Mouse (Mus musculus) neutrophil, adult 5-6 weeks (primary cell): Measurements from ENCODE around the gene Tomt. TPM values are rescaled to one million over a fixed set of nuclear protein-coding genes. Genes with fewer than 3 reads are reported as not detected.

Source experiments
- ATAC-seq: fragments of 151-379, 151-347 bp; 2 replicates; pipeline ENCODE4 v1.8.0; 2017; ENCODE audit warnings: mild to moderate bottlenecking, moderate TSS enrichment; ENCODE audit not compliant: insufficient number of reproducible peaks, poor library complexity, low FRiP score, severe bottlenecking; ENCODE audit errors: extremely low read depth
- total RNA-seq: library from RNA; stranded (forward); fragments of 200-1000 nt; gene quantifications from 2 replicates; pipeline ENCODE4 v1.2.3, GENCODE M21; 2017

Gene Tomt
- total RNA-seq, 1 experiment from 2014 or later = not detected

DNA sequence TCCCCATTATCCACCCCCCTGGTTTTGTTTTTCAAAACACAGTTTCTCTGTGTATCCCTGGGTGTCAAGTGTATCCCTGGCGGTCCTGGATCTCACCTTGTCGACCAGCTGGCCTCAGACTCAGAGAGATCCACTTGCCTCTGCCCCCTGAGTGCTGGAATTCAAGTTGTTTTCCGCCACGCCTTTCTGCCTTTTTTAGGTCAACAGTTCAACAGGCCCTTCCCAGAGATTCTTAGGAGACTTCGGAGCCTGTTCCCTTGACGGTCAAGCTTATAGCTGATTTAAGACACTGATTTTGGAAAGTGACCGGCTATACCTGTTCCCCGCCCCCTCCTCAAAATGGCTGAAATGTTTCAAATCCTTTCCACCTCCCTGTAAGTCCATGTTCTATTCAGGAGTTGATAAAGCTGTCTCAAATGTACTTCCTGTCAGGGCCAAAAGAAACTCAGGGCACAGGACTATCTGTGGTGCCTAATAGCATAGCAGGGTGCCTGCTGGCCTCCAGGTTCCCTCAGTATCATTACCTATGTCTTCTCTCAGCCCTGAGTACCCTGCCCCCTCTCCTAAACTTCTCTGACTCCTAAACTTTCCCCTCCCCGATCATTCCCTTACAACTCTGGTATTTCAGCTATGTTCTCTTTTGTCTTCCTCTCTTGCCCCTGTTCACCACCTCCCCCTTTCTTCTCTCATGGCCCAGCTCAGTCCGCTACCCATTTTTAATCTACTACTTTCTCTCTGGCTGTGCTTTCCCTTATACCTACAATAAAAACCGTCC lies 39.5 kb downstream of the Tomt start:
- no peak for ATAC-seq

DNA sequence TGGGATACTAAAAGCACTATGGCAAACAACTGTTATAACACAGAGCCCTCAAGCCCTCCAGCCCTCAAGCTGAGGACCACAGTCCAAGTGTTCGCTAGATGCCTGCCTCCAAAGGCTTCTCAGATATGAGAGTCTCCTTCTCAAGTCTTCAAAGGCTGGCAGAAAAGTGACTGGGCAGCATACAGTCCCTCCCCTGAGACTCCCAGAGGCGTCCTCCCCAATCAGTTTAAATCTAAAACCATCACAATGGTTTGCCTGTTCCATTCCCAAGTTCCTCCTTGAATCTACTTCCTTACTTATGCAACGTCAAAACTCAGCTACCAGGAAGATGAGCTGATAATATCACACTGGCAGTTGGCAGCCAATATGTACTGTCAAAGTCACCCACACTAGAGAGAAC lies 42.7 kb downstream of the Tomt start, which contains the start of gene Anapc15:
TSS of gene Anapc15 (plus strand) at position 301 of the 400 bp plus-strand sequence.
- ATAC-seq = no peak

- ATAC-seq = no peak
These were observed 43.9 kb downstream of the Tomt start for GRCm38 (mm10) chr7:101862291-101862690.

DNA sequence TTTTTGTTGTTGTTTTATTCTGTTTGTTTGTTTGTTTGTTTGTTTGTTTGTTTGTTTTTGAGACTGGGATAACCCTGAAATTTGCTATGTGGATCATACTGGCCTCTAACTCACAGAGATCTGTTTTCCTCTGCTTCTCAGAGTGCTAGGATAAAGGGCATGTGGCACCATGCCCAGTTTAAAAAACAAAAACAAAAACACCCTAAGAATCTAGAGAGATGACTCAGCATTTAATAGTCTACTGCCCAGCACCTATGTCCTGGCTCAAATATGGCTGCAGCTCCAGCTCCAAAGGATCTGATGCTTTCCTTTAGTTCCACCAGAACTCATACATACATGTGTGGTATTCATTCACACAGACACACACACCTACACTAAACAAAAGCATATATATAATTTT lies 45.2 kb downstream of the Tomt start:
- no peak for ATAC-seq

DNA sequence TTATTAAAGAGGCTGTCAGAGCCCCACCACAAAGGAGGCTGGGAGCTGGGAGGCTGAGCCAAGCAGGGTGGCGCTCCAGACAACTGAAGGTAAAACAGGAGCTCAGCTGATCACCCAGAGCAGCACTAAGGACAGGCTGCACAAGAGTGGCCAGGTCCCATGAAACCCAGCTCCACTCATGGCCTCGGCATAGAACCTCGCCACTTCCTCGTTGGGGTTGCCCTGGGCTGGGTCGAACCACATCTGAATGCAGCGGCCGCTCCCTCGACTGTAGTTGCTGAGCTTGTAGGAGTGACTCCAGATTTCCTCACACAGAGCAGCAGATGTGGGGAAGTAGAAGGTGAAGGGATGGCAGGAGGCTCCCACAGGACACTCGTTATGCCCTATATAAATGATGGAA lies 47.8 kb downstream of the Tomt start:
- ATAC-seq = no peak

DNA sequence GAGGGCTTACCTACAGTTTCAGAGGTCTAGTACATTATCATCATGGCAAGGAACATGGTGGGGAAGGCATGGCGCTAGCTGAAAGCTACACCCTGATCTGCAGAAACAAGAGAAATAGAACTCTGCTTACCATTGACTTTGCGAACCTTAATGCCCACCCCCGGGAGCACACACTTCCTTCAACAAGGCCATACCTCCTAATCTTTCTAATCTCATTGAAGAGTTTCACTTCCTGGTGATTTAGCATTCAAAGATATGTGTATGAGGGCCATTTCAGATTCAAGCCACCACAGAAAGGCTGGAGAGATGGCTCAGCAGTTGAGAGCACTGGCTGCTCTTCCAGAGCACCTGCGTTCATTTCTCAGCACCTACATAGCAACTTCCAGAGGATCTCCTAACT lies 49.1 kb downstream of the Tomt start, which contains the start of gene Folr2:
TSS of gene Folr2 (minus strand) at position 101 of the 400 bp plus-strand sequence.
- ATAC-seq = no peak

DNA sequence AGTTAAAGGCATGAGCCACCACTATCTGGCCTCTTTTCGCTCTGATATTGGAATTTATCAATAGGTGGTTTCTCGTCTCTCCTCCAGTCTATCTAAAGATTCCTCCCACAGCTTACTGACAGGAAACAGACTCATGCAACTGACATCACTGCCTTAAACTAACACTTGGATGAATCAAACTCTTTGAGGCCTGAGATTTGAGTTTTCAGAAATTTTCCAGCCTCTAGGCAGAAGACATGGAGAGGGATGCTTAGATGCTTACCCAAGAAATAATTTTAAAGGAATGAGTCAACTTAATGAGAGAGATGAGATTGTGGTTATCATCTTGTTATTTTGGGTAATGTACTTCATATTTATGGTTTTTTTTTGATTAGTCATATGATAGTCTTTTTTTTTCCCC lies 52.3 kb downstream of the Tomt start:
- ATAC-seq = no peak

DNA sequence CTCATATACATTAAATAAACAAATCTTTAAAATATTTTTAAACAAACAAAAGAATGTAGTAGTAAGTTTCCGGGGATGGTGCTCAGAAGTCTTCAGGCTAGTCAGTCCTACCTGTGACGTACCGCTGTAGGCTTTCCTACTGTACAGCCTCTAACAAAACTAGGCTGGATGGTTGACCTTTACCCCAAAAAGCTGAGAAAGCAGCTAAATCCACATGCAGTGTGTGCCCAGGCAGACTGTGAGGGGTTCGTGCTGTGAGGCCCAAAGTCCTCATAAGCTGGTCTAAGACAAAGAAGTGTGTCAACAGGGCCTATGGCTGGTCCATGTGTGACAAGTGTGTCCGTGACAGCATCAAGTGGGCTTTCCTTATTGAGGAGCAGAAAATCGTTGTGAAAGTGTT lies 53.3 kb downstream of the Tomt start:
- ATAC-seq = no peak

- ATAC-seq = no peak
These were observed 54.5 kb downstream of the Tomt start for GRCm38 (mm10) chr7:101851689-101852088.

Other genes with a start within 250 kb of the Tomt start
- gene Clpb, start 242.7 kb downstream of the Tomt start, total RNA-seq = 7.7 and 9.2 TPM in 2 replicates
- not detected in 2 replicates for gene Phox2a, start 88.0 kb downstream of the Tomt start, total RNA-seq
- 5.7 and 10.4 TPM in 2 replicates for gene Inppl1, start 68.1 kb downstream of the Tomt start, total RNA-seq
- not detected in 2 replicates for gene Folr2, start 49.2 kb downstream of the Tomt start, total RNA-seq
- 45.1 and 48.4 TPM in 2 replicates for gene Anapc15, start 42.6 kb downstream of the Tomt start, total RNA-seq
- gene Folr1, start 35.6 kb downstream of the Tomt start, total RNA-seq = 1.0 TPM in 1 of 2 replicates, not detected in the other
- gene Lamtor1, start 455 bp downstream of the Tomt start, total RNA-seq = 65.2 and 77.1 TPM in 2 replicates
- 0.93 and 3.2 TPM in 2 replicates for gene Lrrc51, start 27.5 kb upstream of the Tomt start, total RNA-seq
- gene Numa1, start 27.8 kb upstream of the Tomt start, total RNA-seq = 225 and 227 TPM in 2 replicates
- gene Il18bp, start 112.3 kb upstream of the Tomt start, total RNA-seq = 12.2 and 13.6 TPM in 2 replicates
- 15.0 and 15.8 TPM in 2 replicates for gene Rnf121, start 159.1 kb upstream of the Tomt start, total RNA-seq
- 35.2 and 40.2 TPM in 2 replicates for gene Xndc1, start 159.2 kb upstream of the Tomt start, total RNA-seq
- gene Xntrpc, start 159.4 kb upstream of the Tomt start, total RNA-seq = 0.47 and 3.4 TPM in 2 replicates
- 0.49 and 2.0 TPM in 2 replicates for gene Trpc2, start 176.8 kb upstream of the Tomt start, total RNA-seq
- not detected in 2 replicates for gene Art1, start 195.4 kb upstream of the Tomt start, total RNA-seq
- gene Art5, start 203.1 kb upstream of the Tomt start, total RNA-seq = 0.49 and 2.2 TPM in 2 replicates
- 0.35 TPM in 1 of 2 replicates, not detected in the other for gene Chrna10, start 210.5 kb upstream of the Tomt start, total RNA-seq